Mouse (Mus musculus) retina, postnatal 7 days (tissue): ENCODE results near the gene Arl6ip6.

Experiments
- DNase-seq: peaks from one replicate; pipeline ENCODE4 v3.0.0-alpha.2; 2012; ENCODE audit warnings: low read depth, low spot score

Arl6ip6 gene

DNA sequence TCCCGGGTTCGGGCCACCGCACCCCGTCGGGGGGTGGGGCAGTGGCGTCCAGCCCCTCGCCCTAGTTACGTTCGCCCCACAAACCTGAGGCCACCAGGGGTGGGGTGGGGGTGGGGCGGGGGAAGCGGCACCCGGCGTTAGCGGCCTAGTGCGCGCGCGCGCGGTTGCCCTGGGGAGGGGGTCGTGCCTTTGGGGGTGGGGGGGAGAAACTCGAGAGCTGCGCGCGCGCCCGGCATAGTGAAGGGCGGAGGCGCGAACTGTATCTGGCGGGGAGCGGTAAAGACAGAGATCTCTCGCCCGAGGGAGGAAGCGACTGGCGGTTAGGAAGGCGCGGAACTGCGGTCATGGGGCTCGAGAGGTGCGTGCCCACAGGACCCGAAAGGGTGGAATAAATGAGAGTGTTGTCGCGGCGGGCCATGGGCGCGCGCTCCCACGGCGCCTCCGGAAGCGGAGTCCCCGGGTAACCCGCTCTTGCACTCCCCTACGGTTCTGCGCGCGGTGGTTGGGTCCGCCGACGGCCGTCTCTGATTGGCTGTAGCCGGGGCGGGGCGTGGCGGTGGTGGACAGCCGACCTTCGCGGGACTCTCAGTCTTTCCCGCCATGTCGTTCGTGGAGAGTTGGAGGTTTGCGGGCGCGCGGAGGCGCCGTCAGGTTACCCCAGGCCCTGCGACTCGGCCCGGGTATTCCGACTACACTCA is at the start of gene Arl6ip6:
Arl6ip6 (plus strand) TSS at position 204 of the 698 bp plus-strand sequence.
- DNase-seq, result peak; percentile 93

DNA sequence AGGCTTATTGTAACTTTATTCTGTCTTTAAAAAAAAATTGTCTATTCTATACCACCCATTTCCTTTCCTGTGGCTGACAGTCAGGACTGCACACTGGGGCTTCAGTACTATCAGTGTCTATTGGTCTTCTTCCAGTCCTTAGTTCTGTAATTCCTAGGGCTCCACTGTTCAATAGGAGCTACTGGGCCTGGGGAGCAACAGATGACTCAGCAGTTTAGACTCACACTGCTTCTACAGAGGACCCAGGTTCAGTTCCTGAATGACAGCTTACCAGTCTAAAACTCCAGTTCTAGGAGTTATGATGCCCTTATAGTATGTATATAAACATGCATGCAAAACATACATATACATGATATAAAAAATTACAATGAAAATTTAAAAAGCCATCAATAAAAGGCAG is 44.7 kb upstream of the Arl6ip6 start:
- DNase-seq, result no peak

DNA sequence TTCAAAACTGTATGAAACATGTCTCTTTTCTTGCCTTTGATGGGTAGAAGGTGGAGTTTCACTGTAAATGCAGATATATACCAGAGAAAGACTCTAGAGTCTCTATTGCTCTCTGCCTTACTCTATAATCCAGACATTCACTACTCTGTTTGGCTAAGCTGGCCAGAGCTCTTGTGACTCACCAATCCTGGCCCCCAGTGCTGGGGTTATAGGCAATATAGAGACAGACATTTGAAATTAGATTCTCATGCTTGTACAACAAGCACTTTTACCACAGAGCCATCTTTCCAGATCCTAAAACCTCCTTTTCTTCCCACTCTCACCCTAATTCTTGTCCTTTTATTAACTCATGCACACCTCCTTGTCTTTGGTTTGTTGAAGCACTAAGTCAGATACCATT is 17.6 kb upstream of the Arl6ip6 start:
- DNase-seq, result no peak

DNA sequence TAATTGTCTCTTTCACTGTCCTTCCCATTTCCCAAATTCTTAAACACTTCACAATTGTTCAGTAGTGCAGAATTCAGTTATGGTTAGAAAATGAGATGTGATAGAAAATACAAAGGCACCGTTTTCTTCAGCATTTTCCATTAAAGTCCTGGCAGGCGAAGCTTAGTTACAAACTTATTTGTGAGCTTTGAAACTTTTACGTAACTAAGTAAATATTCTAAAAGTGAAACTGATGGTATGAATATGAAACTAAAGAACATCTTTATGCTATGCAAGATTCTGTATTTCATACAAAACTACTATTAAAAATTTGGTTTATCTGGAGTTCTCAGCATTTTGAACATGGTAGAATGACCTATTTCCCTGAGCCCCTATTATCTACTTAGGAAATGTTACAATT is 12.6 kb upstream of the Arl6ip6 start:
- DNase-seq, result no peak

DNA sequence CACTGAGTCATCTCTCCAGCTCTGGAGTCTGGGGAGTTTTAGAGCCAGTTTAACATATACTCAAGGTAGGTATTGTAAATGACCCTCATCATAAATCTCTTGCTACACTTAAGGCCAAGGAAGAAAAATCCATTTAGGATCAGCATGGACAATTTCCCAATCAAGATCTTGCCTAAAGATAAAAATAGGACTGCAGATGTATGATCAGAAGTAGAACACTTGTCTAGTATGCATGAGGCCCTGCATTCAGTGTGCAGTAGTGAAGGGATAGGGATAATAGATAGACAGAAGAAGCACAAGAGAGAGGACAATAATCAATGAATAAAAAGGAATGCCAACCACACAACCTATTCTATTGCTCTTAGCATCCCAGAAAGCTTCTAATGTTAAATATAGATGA is 11.7 kb upstream of the Arl6ip6 start:
- no peak for DNase-seq

DNA sequence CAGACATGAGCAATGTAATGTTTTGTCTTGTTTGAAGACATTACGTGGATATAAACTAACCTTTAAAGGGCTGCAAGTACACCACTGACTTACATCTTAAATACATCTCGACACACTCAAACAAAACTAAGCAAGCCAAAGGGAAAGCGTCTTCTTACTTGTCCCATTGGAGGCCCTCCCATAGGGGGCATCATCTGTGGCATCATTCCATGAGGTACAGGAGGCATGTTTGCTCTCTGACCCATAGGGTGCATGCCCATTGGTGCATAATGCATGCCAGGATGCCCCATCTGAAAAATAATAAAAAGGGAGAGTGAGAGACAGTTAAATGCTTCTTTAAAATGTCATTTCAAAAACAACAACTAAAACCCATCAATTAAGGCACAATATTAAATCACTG is 1.7 kb upstream of the Arl6ip6 start:
- DNase-seq, result no peak

DNA sequence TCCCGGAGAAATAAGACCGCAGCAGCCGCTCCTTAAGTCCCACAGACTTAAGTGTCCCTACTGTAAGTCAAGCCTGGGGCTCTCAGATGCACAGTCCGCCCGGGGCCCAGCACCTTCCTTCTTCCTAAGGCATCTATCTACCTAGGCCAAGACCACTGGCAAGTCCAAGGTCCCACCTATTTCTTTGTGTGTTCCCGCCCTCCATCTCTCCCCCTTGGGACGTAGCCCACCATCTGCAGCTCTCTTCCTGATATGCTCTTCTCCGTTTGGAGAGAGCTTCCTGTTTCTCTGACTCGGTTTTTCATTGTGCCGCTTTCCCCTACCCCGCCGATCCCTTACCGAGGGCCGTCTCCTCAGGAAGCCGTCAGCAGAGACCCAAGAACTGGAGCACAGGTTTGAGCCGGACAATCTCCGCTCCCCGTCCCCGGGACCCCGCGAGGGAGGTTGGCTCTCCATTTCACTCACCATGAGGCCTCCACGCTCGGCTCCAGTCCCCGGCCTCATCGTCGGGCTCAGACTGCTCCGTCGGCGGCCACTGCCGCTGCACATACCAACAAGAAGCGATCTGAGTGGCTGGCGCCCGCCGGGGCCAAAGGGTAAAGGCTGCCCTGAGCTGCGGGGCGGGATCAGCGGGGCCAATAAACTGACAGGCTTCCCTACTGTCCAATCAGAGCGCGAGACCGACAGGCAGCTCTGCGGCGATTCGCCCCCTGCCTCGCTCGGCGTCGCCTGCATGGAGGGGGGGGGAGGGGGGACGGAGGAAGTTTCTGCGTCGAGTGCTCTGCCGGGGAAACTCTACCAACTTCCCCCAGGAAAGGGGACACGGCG is 628 bp upstream of the Arl6ip6 start, which contains the start of gene Prpf40a:
Prpf40a (minus strand) TSS at position 601 of the 828 bp plus-strand sequence.
- peak; percentile 98 for DNase-seq

DNA sequence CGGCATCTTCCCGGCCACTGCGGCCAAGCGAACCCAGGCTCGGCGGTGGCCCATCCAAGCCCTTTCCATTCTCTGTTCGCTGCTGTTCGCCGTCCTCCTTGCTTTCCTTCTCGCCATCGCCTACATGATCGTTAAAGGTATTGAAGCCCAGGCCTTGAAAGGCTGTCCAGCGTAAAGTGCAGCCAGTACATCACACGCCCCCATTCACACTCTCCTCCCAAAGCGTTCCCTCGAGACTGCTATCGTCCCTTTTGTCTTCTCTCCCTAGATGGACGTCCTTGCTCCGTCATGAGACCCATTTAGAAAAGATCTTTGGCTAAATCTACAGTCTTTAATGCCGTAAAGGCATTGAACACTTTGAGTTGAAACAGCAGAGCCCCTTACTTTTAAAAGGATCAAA is 860 bp downstream of the Arl6ip6 start:
- DNase-seq, result no peak

DNA sequence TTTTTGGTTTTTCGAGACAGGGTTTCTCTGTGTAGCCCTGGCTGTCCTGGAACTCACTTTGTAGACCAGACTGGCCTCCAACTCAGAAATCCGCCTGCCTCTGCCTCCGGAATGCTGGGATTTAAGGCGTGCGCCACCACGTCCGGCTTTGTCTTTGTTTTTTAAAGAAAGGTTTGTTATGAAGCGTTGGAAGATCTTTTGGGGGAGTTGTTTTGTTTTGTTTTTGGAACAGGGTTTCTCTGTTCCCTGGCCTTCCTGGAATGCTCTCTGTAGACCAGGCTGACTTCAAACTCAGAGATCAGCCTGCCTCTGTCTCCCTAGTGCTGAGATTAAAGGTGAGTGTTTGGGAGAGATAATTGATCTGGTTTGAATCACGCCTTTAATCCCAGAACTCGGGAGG is 4.9 kb downstream of the Arl6ip6 start:
- no peak for DNase-seq

DNA sequence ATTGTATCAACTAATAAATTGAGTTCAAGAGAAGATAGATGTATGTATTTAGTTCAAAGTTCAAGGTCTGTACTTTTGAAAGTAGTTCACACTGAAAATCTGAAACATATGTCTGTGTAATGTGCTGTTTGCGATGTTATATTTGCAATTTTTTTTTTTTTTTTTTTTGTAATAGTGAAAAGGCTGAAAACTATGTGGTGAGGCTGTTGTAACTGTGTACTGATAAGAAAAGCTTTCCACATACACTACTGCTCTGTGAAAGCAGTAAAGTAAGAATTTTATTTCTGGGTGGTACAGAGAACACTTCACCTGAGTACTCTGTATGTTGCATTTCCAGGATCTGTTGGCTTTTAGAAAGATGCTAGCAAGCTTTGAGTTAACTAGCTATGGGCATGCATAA is 7.7 kb downstream of the Arl6ip6 start:
- DNase-seq, result no peak

DNA sequence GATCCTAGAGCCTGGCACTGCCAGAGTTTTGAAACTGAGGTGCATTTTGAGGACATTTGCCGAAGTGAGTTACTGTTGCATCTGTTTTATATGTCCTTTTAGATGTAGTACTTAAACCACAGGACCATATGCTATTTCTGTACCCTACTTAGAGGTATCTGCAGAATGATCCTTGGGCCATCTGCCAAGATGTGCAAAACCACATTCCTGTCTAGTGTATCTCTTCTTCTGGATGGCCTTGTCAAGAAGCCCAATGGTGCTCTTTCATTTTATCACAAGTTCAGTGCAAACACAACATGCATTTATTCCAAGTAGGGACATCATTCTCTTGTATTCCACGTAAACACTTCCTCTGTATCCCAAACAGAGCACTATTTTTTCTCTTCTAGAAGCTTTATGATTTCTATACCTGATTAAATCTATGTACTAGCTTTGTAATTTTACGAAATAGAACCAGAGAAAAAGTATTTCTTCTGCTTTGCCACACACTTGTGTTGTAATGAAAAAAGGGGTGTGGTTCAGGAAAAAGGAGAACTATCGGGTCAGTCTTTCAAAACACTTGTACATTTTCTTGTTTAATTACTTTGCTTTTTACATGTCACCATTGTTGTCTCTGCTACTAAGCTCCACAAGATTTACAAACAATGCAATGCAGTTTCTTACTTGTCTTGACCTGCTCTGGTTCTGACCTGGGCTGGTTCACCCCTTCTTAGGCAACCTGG is 8.8 kb downstream of the Arl6ip6 start:
- no peak for DNase-seq

DNA sequence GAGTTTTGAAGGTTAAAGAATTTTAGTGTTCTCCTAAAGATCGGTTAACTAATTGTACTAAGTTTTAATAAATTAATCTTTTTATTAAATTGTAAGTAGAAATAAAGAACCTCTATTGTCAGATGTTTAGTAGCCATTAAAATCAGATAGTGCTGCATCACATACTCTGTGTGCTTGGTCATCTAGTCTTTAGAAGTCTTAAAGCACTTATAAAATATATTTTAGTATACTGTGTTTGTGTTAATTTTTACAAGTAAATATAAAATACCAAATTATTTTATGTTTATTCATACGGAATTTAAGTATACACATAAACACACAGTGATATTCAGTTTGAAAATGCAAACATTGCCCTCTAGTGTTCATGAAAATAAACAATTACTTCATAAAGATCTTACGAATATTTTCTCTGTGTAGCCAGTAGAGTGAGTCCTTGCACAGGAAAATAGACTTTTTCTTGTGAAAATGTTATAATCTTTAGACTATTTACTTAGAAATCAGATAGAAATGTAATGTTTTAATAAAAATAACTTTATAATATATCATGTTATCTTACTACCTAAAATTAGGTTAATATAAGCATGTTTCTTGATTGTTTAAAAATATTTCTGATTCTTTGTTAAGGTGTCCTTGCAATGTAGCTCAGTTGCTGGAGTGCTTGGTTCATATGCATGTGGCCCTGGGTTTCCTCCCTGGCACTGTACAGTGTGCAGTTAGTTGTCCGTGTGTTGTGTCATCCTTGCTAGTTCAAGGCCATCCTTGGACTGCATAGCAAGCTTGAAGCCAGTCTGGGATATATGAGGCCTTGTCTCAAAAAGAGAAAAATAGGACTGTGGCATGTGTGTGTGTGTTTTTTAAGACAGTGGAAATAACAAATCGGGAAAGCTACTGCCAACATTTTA is 13.1 kb downstream of the Arl6ip6 start:
- no peak for DNase-seq

DNA sequence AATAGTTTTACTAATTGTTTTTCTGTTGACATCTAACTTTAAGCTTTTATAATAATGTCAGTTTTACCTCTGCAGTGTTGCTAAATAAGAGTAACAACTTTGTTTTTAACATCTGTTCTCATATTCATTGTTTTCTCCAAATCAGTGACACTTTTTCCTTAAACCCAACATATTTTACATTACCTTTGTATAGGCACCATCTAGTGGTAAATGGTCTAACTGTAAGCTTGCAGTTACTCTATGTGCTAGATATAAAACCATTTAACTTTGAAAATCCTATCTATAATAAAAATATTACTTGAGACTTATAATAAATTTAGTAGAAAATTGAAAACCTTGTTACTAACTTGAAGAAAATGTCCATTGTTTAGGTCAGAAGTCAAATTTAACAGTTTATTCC is 15.2 kb downstream of the Arl6ip6 start:
- no peak for DNase-seq

DNA sequence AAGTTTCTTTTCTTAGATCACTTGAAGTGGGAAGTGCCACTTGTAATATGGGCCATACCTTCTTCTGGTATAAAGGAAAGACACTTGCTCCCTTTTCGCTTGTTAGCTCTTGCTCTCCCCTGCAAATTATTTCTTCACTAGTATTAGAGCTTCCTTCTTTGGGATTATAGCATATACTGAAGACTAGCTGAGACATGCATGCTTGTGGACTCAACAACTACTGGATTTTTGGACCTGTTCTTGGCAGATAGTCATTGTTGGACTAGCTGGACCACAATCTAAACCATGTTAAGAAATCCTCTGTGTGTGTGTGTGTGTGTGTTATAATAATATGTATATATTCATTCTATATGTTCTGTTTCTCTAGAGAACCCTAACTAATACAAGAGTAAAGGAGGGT is 22.0 kb downstream of the Arl6ip6 start:
- no peak for DNase-seq

DNA sequence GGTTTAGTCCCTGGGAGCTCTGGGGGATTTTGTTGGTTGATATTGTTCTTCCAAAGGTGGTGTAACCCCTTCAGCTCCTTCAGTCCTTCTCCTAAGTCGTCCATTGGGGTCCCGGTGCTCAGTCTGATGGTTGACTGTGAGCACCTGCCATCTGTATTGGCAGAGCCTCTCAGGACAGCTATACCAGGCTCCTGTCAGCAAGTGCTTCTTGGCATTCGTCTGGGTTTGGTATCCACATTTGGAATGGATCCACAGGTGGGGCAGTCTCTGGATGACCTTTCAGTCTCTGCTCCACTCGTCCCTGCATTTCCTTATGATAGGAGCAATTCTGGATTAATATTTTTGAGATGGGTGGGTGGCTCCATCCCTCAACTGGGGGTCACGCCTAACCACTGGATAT is 30.7 kb downstream of the Arl6ip6 start:
- DNase-seq, result no peak

DNA sequence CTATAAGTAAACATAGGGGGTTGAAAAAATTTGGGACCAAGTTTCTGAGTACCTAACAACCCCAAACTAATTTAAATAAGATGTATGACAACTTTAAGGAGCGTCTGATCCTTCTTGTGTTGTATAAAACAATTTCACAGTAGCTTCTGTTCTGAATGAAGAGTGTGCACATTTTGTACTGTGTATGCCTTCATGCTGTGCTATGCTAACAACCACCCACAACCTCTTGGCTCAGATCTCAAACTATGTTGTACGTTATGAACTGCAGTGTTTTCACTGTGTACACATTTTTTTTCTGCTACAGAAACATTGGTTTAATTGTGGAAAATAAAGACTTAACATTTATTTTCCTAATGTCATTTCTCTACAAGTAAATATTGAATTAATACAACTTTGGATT is 65.5 kb downstream of the Arl6ip6 start:
- no peak for DNase-seq
